Mouse (Mus musculus): ENCODE data around the gene 2310009B15Rik.

2310009B15Rik gene

DNA sequence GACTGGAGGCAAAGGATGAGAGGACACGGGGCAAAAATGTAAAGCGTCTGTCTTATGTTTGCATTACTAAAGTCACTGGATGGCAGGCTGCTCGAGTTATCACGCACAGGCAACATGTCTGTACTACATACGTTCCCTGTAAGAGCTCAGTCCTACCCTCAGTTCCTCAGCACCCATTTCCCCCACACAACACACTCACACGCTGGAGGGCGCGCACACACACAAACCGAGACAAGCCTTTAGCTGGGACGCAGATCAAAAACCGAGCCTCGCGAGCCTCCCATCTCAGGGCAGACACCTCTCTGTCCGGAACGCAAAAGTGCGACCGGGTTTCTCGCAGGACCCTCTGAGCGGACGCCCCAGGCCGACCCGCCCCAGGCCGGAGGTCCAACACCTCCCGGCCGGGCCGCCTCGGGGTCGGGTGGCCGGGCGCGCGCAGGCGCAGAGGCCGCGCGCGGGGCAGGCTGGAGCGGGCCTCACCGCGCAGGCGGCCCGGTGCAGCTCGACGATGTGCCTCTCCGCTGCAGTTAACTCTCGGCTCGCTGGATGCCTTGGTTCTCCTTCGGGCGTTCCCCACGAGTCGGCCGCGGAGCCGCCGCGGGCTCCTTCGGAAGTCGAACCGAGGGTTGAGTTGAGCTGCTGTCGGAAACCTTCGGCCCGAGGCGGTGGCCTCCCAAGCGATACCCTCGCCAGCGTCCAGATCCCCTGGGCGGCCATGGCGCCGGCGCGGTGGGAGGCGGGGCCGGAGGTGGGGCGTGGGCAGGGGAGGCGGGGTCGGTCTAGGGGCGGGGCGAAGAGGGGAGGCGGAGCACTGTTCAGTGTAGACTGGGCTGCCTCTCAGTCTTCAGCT is at the start of gene 2310009B15Rik:
Gene 2310009B15Rik (minus strand): TSS at position 752 of the 850 bp plus-strand sequence.
- peak; percentile 93 for DNase-seq (ENCODE audit: extremely low spot score)

DNA sequence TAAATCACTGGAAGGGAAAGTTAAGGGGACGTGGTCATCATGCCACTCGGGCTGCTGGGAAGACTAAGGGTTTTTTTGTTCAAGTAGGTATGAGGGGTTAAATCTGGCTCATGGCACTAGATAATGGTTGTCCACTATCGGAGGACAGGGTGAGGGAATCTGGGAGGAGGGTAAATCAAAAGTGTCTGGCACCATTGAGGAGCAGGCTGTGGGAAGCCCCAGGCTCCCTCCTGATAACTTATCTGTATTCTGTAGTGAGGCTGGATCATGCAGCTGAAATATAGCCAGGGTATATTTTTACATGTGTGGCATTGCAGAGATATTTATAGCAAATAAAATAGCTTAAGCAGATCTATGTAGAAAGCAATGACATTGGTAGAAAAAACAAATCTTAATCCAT is 49.6 kb upstream of the 2310009B15Rik start:
- DNase-seq (ENCODE audit: extremely low spot score): no peak

DNA sequence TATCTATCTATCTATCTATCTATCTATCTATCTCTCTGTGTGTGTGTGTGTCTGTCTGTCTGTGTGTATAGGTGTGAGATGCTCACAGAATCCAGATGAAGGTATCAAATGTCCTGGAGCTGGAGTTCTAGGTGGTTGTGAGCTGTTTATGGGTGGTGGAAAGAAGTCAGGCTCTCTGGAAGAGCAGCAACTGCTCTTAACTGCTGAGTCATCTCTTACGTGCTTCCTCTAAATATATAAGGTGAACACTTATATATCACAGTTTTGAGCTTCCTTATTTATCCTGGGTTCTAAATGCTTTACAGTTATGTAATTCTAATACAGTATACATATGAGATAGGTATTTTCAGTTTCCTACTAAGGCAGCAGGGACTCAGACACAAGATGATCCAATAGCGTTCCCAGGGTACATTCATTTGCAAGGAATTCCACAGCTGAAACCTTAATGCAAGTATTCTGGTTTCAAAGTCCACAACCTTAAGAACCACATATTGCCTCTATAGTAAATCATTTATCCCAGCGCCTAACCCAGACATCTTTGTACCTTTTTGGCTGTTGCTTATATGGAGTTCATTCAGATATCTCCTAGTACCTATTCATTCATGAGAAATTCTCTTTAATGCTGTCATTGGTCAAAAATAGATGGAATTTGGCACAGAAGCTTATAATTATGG is 48.6 kb upstream of the 2310009B15Rik start:
- no peak for DNase-seq (ENCODE audit: extremely low spot score)

DNA sequence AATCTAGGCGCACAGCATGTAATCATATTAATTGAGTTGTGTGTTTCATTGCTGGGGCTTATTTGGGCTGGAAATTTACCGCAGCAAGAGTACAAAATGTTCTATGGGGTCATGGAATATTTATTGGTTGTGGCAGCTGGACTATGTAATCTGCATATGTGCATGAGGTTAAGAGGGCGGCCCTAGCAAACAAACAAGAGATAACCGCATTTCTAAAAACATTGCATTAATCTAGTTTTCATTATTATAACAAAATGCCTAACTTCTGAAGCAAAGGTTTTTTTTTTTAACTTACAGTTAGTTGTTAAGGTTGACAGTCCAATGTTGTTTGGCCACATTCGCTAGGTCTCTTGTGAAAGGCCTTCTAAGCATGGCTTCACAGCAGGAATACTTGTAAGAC is 47.2 kb upstream of the 2310009B15Rik start:
- no peak for DNase-seq (ENCODE audit: extremely low spot score)

DNA sequence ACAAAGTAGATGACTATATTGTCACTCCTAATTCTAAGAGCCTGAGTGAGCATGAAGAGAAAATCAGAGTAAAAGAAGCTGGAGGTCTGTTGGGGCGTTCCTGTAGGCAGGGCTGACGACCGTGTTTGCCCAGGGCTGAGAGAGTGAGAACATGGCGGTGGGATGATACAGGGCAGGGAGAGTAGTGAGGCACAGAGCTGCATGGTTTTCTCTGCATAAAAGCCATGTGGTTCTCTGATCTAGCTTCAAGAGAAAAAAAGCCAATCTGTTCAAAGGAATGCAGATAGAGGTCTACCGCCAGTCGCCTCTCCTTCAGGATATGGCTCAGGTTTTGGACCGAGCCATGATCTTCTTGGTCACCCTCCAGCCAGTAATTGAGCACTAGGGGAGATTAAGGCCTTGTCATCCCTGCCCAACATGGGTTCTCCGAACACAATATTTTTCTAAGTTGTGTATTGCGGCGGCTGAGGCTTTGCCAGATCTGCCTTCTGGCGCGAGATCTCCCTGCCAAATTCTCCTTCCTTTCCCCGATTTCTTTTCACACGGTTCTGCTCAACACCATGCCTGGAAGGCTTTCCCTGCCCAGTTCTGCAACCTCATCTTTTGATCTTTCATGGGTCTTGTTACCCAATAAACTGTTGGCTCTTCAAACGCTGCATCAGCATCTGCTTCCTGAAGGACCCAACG is 44.9 kb upstream of the 2310009B15Rik start:
- no peak for DNase-seq (ENCODE audit: extremely low spot score)

DNA sequence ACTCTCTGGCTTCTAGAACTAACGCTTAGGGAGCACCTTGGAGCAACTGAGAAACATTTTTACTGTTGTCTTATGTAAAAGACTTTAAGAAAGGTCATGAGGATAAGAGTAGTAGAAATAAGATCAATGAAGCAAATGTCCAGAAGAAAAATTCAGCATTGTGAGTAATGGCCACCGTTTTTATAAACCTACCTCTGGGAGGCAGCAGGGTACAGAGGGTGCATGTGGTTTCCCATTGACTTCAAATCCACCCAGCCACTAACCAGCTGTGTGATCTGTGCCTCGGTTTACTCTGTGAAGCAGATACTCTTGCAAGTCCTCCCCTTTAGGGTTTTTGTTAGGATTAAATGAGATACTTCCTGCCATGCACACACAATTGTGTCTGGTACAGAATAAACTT is 39.4 kb upstream of the 2310009B15Rik start:
- no peak for DNase-seq (ENCODE audit: extremely low spot score)

DNA sequence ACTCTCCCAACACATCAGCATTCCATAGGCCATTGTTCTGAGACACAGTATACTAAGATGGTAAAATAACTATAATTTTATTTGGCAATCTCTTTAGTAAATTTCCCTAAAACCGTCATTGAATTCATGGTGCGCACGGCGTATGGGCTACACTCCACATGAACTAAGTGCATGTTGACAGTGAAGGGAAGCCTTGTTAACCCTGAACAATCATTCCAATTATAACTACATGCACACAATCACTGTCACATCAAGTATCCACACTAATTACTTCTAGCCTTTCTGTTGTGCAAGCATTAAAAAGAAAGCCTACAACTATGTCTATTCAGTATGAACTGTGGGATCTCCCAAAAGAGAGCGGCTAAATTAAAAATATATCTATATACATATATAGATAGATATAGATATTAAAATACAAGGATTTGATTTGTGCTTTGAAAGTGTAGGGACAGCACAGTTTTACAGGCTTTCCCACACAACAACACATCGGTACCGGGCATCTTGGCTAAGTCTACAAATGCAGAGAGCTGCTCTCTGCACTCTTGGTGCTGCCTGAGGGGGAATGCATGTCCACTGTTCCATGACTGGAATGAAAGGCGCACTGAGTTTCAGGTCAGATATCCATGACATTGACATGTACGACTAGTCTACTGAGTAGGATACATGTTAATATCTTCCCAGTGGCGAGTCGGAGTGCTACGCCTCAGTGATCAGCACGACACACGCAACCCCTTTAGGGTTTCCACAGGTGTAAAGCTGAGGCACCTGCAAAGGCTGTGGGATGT is 21.0 kb upstream of the 2310009B15Rik start:
- no peak for DNase-seq (ENCODE audit: extremely low spot score)

DNA sequence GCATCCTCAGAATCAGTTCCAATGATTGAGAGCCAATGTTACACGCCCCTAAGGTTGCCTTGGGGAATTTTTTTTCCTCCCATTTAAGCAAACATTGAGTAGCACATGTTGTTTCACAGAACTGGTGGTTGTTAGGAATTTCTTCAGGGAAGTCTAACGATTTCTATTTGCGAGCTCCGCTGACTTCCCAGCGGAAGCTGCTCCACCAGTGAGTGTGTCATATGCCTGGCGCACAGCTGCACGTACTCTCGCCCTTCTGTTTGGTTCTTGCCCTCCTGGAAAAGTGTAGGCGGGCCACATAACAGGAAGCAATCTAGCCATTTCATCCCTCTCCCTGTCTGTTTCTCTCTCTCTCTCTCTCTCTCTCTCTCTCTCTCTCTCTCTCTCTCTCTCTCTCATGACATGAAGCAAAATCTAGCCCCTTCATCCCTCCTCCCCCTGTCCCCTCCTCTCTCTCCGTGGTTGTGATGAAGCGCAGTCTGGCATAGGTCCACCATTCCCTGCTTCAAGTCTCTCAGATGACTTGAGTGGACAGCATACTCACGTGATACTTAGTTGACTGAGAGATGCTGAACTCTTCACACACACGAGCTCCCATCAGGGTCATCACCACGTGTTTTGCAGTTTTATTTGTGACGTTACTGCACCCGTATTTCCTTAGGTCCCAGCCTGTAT is 19.9 kb upstream of the 2310009B15Rik start:
- no peak for DNase-seq (ENCODE audit: extremely low spot score)

DNA sequence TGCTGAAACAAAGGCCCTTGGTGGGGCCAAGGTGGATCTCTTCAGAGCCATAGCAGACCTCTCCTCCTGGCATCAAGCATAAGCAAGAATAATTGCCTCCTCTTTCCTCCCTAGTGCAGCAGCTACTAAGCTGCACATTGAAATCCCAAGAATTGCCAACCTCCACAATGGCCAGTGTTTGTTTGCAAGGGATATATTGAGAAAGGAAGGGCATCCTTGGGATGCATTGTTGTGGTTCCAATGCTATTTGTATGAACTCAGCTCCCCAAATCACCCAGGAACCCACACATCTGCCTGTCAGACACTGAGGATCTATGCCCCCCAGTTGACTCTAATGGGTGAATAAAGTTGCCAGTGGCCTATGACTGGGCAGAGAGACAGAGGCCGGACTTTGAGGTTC is 5.8 kb downstream of the 2310009B15Rik start:
- no peak for DNase-seq (ENCODE audit: extremely low spot score)

DNA sequence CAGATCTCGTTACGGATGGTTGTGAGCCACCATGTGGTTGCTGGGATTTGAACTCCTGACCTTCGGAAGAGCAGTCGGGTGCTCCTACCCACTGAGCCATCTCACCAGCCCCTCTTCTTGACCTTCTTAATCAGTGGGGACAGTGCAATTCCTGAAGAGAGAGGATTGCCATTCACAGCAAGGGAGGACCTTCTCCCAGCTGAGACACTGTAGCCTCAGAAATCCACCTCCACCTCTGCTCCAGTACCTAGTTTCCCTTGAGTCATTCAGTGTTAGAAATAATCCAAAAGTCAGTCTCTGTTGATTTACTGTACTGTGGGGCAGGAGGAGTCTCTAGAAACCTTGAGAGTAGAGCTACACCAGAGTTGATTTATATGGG is 6.5 kb downstream of the 2310009B15Rik start:
- no peak for DNase-seq (ENCODE audit: extremely low spot score)

DNA sequence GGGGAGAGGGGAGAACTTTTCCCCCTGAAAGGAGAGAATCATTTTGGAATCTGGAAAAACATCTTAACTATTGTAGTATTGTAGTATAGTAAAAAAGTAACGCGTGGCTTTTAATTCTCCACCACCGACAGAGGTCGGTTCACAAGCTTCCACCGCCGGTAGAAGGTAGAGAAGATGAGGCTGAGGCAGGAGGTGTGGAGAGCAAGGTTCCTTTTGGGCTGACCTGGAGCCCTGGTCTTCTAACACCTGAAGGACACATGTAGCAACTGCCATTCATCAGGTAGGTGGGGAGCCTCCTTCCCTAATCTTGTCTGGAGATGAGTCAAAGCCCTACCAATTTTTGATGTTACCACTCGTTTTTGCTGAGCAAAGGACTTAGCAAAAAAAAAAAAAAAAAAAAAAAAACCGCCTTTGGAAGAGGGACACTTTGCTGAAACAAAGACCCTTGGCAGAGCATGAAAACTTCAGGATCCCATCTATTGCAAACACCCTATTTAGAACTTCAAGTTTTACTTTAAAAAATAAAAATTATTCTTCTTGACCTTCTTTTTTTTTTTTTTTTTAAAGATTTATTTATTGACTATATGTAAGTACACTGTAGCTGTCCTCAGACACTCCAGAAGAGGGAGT is 7.0 kb downstream of the 2310009B15Rik start:
- DNase-seq (ENCODE audit: extremely low spot score): no peak

DNA sequence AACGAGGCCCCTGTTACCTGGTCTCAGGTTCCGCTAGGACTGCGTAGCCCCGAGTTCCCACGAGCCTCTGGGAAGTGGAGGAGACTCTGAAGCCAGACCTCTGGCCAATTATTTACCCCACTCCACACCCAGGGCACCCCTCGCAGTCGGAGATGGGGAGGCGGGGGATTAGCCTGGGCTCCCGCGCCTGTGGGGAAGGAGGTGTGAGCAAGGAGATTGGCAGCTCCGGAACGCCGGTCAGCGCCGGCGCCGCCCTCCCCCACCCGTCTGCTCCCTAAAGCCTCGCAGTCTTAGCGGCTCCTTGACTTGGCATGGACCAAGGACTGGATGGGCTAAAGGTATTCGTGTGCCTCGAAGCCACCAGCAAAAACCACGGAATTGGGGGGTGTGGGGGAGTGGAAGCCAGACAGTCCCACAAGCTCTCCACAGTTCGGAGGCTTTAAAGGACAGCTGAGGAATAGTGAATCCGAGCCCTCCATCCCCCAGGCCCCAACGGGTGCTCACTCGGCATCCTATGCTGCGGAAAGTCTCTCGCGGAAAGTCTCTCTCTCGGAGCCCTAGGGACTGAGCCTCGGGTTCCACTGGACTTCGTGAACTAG is 8.0 kb downstream of the 2310009B15Rik start, which contains the start of gene Lhx9:
Gene Lhx9 (minus strand): TSS at position 67 of the 599 bp plus-strand sequence.
- DNase-seq (ENCODE audit: extremely low spot score): peak; percentile 72

DNA sequence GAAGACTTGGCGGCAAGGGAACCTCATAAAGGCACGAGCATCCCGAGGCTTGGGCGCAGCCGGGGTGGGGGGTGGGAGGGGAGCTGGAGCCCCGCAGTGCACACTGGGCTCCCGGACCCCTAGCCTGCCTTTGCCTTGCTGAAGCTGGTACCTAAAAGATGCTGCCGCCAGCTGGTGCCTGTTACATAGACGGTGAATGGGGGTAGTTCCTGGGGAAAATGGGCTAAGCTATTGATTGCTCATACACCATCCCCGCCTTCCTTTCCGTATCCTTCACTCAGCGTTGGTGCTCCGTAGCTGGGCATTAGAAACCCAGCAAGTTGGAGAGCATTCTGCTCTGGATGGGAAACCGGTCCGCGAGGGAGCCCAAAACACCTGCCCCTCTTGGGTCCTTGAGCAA is 8.6 kb downstream of the 2310009B15Rik start:
- DNase-seq (ENCODE audit: extremely low spot score): no peak

DNA sequence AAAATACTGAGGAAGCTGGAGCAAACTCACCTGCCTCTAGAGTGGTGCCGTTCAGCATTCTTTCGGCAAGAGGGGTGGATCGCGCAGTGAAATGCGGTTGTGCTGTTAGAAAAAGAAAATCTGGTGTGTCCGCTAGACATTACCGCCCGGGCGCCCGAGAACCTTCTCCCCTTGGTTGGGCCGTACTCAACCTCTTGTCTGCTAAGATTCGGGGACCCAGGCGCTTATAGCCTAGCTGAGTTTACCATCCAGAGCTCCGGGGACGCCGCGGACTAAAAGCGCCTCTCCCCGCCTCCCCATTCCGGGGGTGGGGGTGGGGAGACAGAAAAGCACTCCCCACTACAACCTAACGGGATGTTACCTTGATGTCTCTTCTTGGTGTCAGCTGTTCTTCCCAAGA is 9.5 kb downstream of the 2310009B15Rik start:
- no peak for DNase-seq (ENCODE audit: extremely low spot score)

DNA sequence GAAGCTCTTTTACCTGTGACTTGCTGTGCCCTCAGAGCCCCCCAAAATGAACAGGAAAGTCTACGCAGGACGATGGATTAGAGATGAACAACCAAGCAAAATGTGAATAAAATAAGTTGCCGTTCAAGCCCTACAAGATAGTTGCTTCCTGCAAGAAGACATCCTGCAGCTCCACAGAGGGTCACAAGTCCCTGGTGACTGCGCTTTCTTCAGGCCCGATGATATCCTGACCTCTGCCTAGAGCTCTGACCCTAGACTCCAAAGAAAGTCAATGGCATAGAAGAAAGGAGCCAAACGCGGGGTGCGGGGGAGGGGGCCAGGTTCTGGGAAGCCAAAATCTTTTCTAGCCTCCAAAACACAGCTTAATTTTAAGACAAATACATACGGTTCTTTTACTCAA is 10.1 kb downstream of the 2310009B15Rik start:
- no peak for DNase-seq (ENCODE audit: extremely low spot score)

DNA sequence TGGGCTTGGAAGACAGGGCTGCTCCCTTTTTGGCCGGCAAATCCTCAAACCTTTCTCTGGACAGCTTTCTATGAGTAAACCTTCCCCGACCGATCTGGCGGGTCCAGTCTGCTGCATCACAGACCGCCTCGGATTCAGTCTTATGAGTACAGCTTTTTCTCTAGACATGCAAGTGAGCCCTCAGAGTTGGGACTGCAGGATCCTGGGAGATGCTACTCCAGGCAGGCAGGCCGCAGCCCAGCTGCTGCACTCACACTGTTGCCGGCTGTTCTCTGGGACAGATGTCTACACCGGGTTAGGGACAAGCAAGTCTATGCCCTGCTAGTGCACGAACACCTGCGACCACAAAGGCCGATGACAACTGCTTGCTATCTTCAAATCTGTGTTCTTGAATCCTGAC is 10.5 kb downstream of the 2310009B15Rik start:
- DNase-seq (ENCODE audit: extremely low spot score): no peak

DNA sequence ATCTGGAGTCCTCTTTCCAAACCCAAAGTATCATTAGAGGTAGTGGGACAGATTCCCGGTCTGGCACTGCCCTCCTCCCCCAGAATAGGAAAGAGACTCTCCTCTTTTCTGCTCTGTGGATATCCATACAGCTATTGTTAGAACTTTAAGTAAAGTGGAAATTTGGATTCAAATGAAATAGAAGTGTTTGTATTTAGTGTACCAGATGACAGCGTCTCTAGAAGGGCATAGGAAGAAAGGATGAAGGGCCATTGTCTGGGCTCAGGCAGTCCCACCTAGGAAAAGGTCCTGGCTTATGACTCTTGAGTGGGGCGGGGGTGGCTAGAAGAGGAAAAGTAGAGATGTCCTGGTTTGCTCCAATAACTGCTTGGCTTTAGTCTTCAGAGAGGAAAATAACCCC is 11.2 kb downstream of the 2310009B15Rik start:
- no peak for DNase-seq (ENCODE audit: extremely low spot score)

DNA sequence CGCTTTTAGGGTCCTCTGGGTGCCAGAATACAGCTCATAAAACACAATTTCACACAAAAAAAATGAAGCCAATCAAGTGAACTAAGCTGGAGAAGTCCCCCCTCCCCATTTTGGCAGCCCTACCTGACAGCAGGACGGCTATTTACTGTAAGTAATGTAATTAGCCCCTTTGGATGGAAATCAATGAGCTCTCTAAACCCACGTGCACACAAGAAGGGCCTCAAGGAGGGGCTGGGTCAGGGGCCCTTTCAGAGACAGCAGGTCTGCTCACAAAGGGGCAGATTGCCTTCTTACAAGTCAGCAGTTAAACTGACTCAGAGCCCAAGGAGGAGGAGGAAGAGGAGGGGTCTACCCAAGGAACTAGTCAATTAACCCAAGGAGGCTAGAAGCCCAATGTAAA is 12.5 kb downstream of the 2310009B15Rik start:
- no peak for DNase-seq (ENCODE audit: extremely low spot score)

DNA sequence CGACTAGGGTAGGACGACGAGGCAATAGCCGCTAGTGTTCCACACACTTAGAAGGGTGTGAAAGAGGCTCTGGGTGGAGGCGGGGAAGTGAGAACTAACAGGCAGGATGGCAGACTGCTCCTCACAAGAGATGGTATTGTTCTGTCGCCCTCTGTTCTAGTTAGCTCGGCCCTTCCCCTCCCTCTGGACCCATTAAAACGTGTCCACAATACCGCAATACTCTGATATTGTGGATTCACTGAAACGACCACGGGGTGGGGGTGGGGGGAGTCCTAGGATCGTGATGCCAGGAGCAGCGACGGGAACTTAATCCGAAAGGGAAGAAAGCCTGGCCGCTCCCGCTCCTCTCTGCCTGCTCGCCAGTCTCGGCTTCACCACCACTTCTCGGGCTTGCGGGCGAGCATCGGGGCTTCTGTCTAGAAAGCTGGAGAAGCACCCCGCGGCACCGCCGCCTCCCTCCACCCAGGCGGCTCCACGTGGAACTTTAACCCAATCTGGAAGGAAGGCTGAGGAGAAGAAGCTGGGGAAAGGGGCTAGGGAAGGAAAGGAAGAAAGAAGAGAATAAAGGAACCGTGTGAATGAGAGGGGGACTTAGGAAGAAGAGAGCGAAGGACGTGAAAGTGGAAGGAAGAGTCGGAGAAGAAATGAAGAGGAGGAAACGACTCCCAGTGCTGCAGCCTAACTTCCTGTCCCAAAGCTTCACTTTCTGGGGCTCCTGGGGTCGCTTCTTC is 13.1 kb downstream of the 2310009B15Rik start:
- DNase-seq (ENCODE audit: extremely low spot score): peak; percentile 68

DNA sequence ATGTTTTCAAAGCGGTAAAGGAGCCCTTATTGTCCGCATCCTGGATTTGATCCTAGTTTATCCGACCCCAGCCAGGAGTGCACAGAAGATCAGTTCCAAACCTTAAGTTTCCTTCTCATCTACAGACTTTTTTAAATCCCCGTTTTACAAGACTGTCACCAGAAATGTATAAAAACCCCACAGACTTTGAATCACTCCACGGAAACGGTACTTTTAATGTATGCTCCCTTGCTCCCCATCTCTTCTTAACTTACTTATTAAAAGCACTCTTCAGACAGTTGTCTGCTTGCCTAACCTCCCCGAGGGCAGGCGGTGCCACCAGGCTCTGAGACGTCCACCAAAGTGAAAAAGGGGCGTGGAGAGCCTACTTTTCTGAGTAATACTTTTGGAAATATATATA is 13.9 kb downstream of the 2310009B15Rik start:
- no peak for DNase-seq (ENCODE audit: extremely low spot score)

Measured in embryo, embryonic 9.5 days (tissue).